Mouse (Mus musculus): Measurements from ENCODE around the gene Nrxn2. TPM values are rescaled to one million over a fixed set of nuclear protein-coding genes. Genes with fewer than 3 reads are reported as not detected.

The Nrxn2 gene
- polyA plus RNA-seq, 1 experiment from 2014 or later: 1.6 TPM

DNA sequence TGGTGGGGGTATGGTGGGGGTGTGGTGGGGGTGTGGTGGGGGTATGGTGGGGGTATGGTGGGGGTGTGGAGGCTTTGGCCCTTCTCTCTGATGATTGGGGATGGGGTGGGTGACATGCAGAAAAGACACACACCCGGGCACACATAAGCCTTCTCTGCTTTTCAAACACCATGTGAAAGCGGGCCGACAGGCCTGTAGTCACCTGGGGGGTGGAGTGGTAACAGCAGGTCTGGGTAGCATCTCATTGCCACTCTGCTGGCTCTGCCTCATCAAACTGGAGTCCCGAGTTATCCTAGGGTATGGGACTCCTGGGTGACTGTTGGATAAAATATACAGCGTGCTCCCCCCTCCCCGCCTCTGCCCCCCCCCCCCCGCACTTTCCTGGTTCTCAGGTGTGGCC, 75.5 kb downstream of the Nrxn2 start:
- no peak overlapping the region for H3K4me2 ChIP-seq
- H3K27ac ChIP-seq (ENCODE audit: low read depth, low read length): no peak overlapping the region
- H3K27me3 ChIP-seq (replicated peaks; ENCODE audit: control insufficient read depth, insufficient read depth, low read length): peaks cover 70% of the 10 kb centered on the region
- no peaks in the 10 kb centered on the region for H3K36me3 ChIP-seq (ENCODE audit: control insufficient read depth, insufficient read depth, low read length)
- H3K4me3 ChIP-seq (ENCODE audit: low read depth, low read length): no peak overlapping the region
- peaks cover 2% of the 10 kb centered on the region; the same call in 1 of the 2 replicates for H3K4me1 ChIP-seq (replicated peaks; ENCODE audit: control insufficient read depth, insufficient read depth, low read length)
- no peaks in the 10 kb centered on the region for H3K9me3 ChIP-seq (ENCODE audit: control insufficient read depth, low read length)
- H3K9ac ChIP-seq (ENCODE audit: low read depth, low read length): no peak overlapping the region
- WGBS: 59% methylated on average over 5 of the region's 7 CpGs
- DNase-seq (ENCODE audit: low spot score): no peak
- no peak for ATAC-seq (replicated peaks; ENCODE audit: low FRiP score)

GRCm38 (mm10) chr19:6494504-6495170, 76.1 kb downstream of the Nrxn2 start:
- no peaks in the 10 kb centered on the region for H3K9me3 ChIP-seq (ENCODE audit: control insufficient read depth, low read length)
- WGBS: 56% methylated on average over 18 of the region's 18 CpGs
- ATAC-seq (replicated peaks; ENCODE audit: low FRiP score) (no peak), DNase-seq (ENCODE audit: low spot score) (no peak)
- H3K4me2 ChIP-seq: no peak overlapping the region
- H3K4me1 ChIP-seq (replicated peaks; ENCODE audit: control insufficient read depth, insufficient read depth, low read length): peaks cover 2% of the 10 kb centered on the region; the same call in 1 of the 2 replicates
- no peaks in the 10 kb centered on the region for H3K36me3 ChIP-seq (ENCODE audit: control insufficient read depth, insufficient read depth, low read length)
- peaks cover 76% of the 10 kb centered on the region for H3K27me3 ChIP-seq (replicated peaks; ENCODE audit: control insufficient read depth, insufficient read depth, low read length)
- H3K27ac ChIP-seq (ENCODE audit: low read depth, low read length): no peak overlapping the region
- no peak overlapping the region for H3K9ac ChIP-seq (ENCODE audit: low read depth, low read length)
- H3K4me3 ChIP-seq (ENCODE audit: low read depth, low read length): no peak overlapping the region

DNA sequence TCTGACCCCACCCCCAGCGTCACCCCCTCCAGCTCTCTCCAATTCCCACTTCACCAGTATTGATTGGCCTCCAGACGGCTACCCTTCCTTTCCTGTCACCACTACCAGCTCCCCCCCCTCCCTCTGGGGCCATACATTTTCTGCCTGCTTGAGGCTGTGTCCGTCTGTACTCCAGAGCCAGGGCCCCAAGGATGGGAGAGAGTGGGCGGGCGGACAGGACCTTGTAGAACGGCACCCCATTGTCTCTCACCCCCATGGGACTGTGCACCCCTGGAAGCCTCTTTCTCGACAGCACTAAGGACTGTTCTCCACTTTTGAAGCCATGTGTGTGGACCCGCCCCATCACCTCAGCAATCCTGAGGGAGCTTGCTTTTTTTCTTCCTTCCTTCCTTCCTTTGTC, 77.2 kb downstream of the Nrxn2 start:
- Histone ChIP-seq H3K27me3 (replicated peaks; ENCODE audit: control insufficient read depth, insufficient read depth, low read length) (peaks cover 87% of the 10 kb centered on the region), H3K27ac (ENCODE audit: low read depth, low read length) (no peak overlapping the region), H3K4me1 (replicated peaks; ENCODE audit: control insufficient read depth, insufficient read depth, low read length) (peaks cover 2% of the 10 kb centered on the region; the same call in 1 of the 2 replicates), H3K4me3 (ENCODE audit: low read depth, low read length) (no peak overlapping the region), H3K4me2 (no peak overlapping the region), H3K36me3 (ENCODE audit: control insufficient read depth, insufficient read depth, low read length) (no peaks in the 10 kb centered on the region), H3K9me3 (ENCODE audit: control insufficient read depth, low read length) (no peaks in the 10 kb centered on the region), H3K9ac (ENCODE audit: low read depth, low read length) (no peak overlapping the region)
- DNase-seq (ENCODE audit: low spot score): no peak
- no peak for ATAC-seq (replicated peaks; ENCODE audit: low FRiP score)
- WGBS: 19% methylated on average over 8 of the region's 8 CpGs

GRCm38 (mm10) chr19:6496462-6497149, 78.1 kb downstream of the Nrxn2 start:
- H3K9ac ChIP-seq (ENCODE audit: low read depth, low read length): no peak overlapping the region
- peaks cover 2% of the 10 kb centered on the region; the same call in 1 of the 2 replicates for H3K4me1 ChIP-seq (replicated peaks; ENCODE audit: control insufficient read depth, insufficient read depth, low read length)
- H3K9me3 ChIP-seq (ENCODE audit: control insufficient read depth, low read length): no peaks in the 10 kb centered on the region
- no peak overlapping the region for H3K27ac ChIP-seq (ENCODE audit: low read depth, low read length)
- DNase-seq (ENCODE audit: low spot score): no peak
- H3K36me3 ChIP-seq (ENCODE audit: control insufficient read depth, insufficient read depth, low read length): no peaks in the 10 kb centered on the region
- ATAC-seq (replicated peaks; ENCODE audit: low FRiP score): no peak
- H3K27me3 ChIP-seq (replicated peaks; ENCODE audit: control insufficient read depth, insufficient read depth, low read length): peaks cover 91% of the 10 kb centered on the region
- WGBS: 16% methylated on average over 6 of the region's 6 CpGs
- H3K4me2 ChIP-seq: no peak overlapping the region
- no peak overlapping the region for H3K4me3 ChIP-seq (ENCODE audit: low read depth, low read length)

GRCm38 (mm10) chr19:6497150-6497801, 78.7 kb downstream of the Nrxn2 start:
- Histone ChIP-seq H3K4me1 (replicated peaks; ENCODE audit: control insufficient read depth, insufficient read depth, low read length) (peaks cover 5% of the 10 kb centered on the region; the same call in 1 of the 2 replicates), H3K36me3 (ENCODE audit: control insufficient read depth, insufficient read depth, low read length) (no peaks in the 10 kb centered on the region), H3K4me3 (ENCODE audit: low read depth, low read length) (peak overlapping the region; percentile 50), H3K27ac (ENCODE audit: low read depth, low read length) (no peak overlapping the region), H3K27me3 (replicated peaks; ENCODE audit: control insufficient read depth, insufficient read depth, low read length) (peaks cover 93% of the 10 kb centered on the region), H3K9ac (ENCODE audit: low read depth, low read length) (no peak overlapping the region), H3K9me3 (ENCODE audit: control insufficient read depth, low read length) (no peaks in the 10 kb centered on the region), H3K4me2 (peak overlapping the region; percentile 60)
- ATAC-seq (replicated peaks; ENCODE audit: low FRiP score) (no peak), DNase-seq (ENCODE audit: low spot score) (no peak)
- WGBS: 1% methylated on average over 24 of the region's 39 CpGs

- ATAC-seq (replicated peaks; ENCODE audit: low FRiP score) (no peak), DNase-seq (ENCODE audit: low spot score) (no peak)
- peaks cover 8% of the 10 kb centered on the region; the same call in 1 of the 2 replicates for H3K4me1 ChIP-seq (replicated peaks; ENCODE audit: control insufficient read depth, insufficient read depth, low read length)
- peaks cover 93% of the 10 kb centered on the region for H3K27me3 ChIP-seq (replicated peaks; ENCODE audit: control insufficient read depth, insufficient read depth, low read length)
- WGBS: 1% methylated on average over 38 of the region's 39 CpGs
- H3K4me3 ChIP-seq (ENCODE audit: low read depth, low read length): peak overlapping the region; percentile 50
- H3K9ac ChIP-seq (ENCODE audit: low read depth, low read length): no peak overlapping the region
- no peak overlapping the region for H3K27ac ChIP-seq (ENCODE audit: low read depth, low read length)
- no peaks in the 10 kb centered on the region for H3K9me3 ChIP-seq (ENCODE audit: control insufficient read depth, low read length)
- H3K4me2 ChIP-seq: peak overlapping the region; percentile 60
- no peaks in the 10 kb centered on the region for H3K36me3 ChIP-seq (ENCODE audit: control insufficient read depth, insufficient read depth, low read length)
Measured at GRCm38 (mm10) chr19:6497803-6498202, 79.3 kb downstream of the Nrxn2 start.

DNA sequence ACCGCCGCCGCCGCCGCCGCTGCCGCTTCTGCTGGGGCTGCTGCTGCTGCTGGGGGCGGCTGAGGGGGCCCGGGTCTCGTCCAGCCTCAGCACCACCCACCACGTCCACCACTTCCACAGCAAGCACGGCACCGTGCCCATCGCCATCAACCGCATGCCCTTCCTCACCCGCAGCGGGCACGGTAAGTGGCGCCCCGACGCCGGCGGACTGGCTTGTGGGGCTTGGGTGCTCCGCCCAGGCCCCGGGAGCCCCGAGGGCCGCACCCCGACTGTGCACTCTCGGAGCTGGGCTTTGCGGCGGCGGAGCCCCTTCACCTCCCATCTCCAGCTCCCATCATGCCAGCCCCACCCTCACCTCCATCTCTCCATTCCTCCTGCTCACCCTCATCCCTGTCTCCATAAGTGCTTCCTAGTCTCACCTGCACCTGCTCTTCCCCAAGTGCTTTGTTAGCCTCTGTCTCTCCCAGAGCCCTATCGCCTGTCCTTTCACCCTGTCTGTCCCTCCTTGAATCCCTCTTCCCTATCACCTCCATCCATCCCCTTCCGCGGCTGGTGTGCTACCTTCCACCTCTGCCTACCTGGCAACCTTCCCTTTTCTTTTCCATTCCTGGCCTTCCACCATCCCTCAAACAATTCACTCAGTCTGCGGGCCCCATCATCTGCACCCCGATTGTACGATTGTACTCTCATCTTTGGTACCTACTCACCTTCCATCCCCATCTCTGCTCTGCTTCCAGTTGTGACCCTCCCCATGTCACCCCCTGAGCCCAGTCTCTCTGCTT, 80.0 kb downstream of the Nrxn2 start:
- DNase-seq (ENCODE audit: low spot score) (no peak), ATAC-seq (replicated peaks; ENCODE audit: low FRiP score) (no peak)
- no peak overlapping the region for H3K9ac ChIP-seq (ENCODE audit: low read depth, low read length)
- H3K4me1 ChIP-seq (replicated peaks; ENCODE audit: control insufficient read depth, insufficient read depth, low read length): peaks cover 8% of the 10 kb centered on the region; the same call in 1 of the 2 replicates
- WGBS: 6% methylated on average over 36 of the region's 38 CpGs
- H3K9me3 ChIP-seq (ENCODE audit: control insufficient read depth, low read length): no peaks in the 10 kb centered on the region
- peak overlapping the region; percentile 60 for H3K4me2 ChIP-seq
- H3K4me3 ChIP-seq (ENCODE audit: low read depth, low read length): peak overlapping the region; percentile 50
- H3K36me3 ChIP-seq (ENCODE audit: control insufficient read depth, insufficient read depth, low read length): no peaks in the 10 kb centered on the region
- H3K27me3 ChIP-seq (replicated peaks; ENCODE audit: control insufficient read depth, insufficient read depth, low read length): peaks cover 96% of the 10 kb centered on the region
- no peak overlapping the region for H3K27ac ChIP-seq (ENCODE audit: low read depth, low read length)

GRCm38 (mm10) chr19:6499860-6500635, 81.5 kb downstream of the Nrxn2 start:
- peaks cover 8% of the 10 kb centered on the region; the same call in 1 of the 2 replicates for H3K4me1 ChIP-seq (replicated peaks; ENCODE audit: control insufficient read depth, insufficient read depth, low read length)
- no peaks in the 10 kb centered on the region for H3K36me3 ChIP-seq (ENCODE audit: control insufficient read depth, insufficient read depth, low read length)
- ATAC-seq (replicated peaks; ENCODE audit: low FRiP score): no peak
- H3K9ac ChIP-seq (ENCODE audit: low read depth, low read length): no peak overlapping the region
- H3K27ac ChIP-seq (ENCODE audit: low read depth, low read length): no peak overlapping the region
- DNase-seq (ENCODE audit: low spot score): no peak
- H3K9me3 ChIP-seq (ENCODE audit: control insufficient read depth, low read length): no peaks in the 10 kb centered on the region
- WGBS: 48% methylated on average over 6 of the region's 6 CpGs
- peaks cover 100% of the 10 kb centered on the region for H3K27me3 ChIP-seq (replicated peaks; ENCODE audit: control insufficient read depth, insufficient read depth, low read length)
- H3K4me2 ChIP-seq: no peak overlapping the region
- no peak overlapping the region for H3K4me3 ChIP-seq (ENCODE audit: low read depth, low read length)
